In genomic region chr10:80044087-80044486, GRCm38 (mm10) we compare ENCODE assay signal across 13 mouse cellular contexts. TPM values are rescaled to one million over a fixed set of nuclear protein-coding genes. Genes with fewer than 3 reads are reported as not detected.
A peak's percentile ranks its signal among the peaks of the same experiment; 100 is the strongest.
DNase-seq lines count a peak whose midpoint lies in the region; ATAC-seq and TF ChIP-seq lines count a peak whose summit lies in the region.
"Had no signal": no experiment of that assay in that cellular context is flagged by ENCODE, and none has a peak within 500 bp of the region (broad histone marks: within the 10 kb centered on the region; RNA-seq: fewer than 3 reads in every experiment).

No protein-coding gene starts in this region.

- no peaks in the 10 kb centered on the region for H3K36me3 ChIP-seq in hindbrain, embryonic 16.5 days (ENCODE audit: control insufficient read depth, insufficient read depth, low read length)
- no peaks in the 10 kb centered on the region for H3K36me3 ChIP-seq in midbrain, embryonic 14.5 days (ENCODE audit: control insufficient read depth, insufficient read depth, low read length)

- peak overlapping the region; percentile 28; the same call in 1 of the 2 replicates for H3K27ac ChIP-seq in gastrocnemius, adult 2 months
- peak overlapping the region; percentile 51; the same call in 1 of the 2 replicates for H3K27ac ChIP-seq in hindbrain, embryonic 16.5 days (ENCODE audit: low read depth, low read length)
- peak overlapping the region; percentile 74 for H3K27ac ChIP-seq in midbrain, embryonic 14.5 days (replicated peaks; ENCODE audit: low read depth, low read length)

- no peak overlapping the region for H3K4me3 ChIP-seq in gastrocnemius, adult 2 months
- H3K4me3 ChIP-seq in hindbrain, embryonic 16.5 days (ENCODE audit: low read length), result no peak overlapping the region
- no peak overlapping the region for H3K4me3 ChIP-seq in midbrain, embryonic 14.5 days (replicated peaks; ENCODE audit: low read depth, low read length)
- H3K4me3 ChIP-seq: myocyte had no signal

- H3K4me2 ChIP-seq in hindbrain, embryonic 16.5 days (ENCODE audit: low read length), result no peak overlapping the region
- H3K4me2 ChIP-seq in midbrain, embryonic 14.5 days (ENCODE audit: low read length), result no peak overlapping the region

- intact Hi-C loops in gastrocnemius, adult 2 months (cut with DNase I), result no loop called here

- TF ChIP-seq CTCF in gastrocnemius, adult 2 months (IDR thresholded peaks at IDR 0.05), result no peak

- no peak for ATAC-seq in hindbrain, embryonic 16.5 days
- ATAC-seq in midbrain, embryonic 14.5 days (ENCODE audit: low FRiP score, low TSS enrichment), result no peak

- no peak for DNase-seq in gastrocnemius, adult 2 months
- no peak for DNase-seq in gastrocnemius, adult 8-10 months (ENCODE audit: low spot score in 2 of 2)
- peak; percentile 96 for DNase-seq in Muller cell, postnatal 12 days (ENCODE audit: inconsistent ontology term)
- peak; percentile 32 for DNase-seq in midbrain, embryonic 14.5 days
- DNase-seq in lung, postnatal 4 days, result no peak
- DNase-seq in yolk sac, embryonic 10.5 days (ENCODE audit: low spot score), result no peak
- DNase-seq in lung, postnatal 14 days, result no peak
- DNase-seq: cerebellum, adult 11-12 months; gastrocnemius, postnatal 36 days; heart, postnatal 36 days; right cerebral cortex, postnatal 14 days had no signal

- no peak overlapping the region for H3K9ac ChIP-seq in hindbrain, embryonic 16.5 days (ENCODE audit: low read depth, low read length)
- no peak overlapping the region for H3K9ac ChIP-seq in midbrain, embryonic 14.5 days (replicated peaks; ENCODE audit: low read length)

- no peaks in the 10 kb centered on the region; the same call in 1 of the 2 replicates for H3K4me1 ChIP-seq in hindbrain, embryonic 16.5 days (ENCODE audit: control insufficient read depth, insufficient read depth, low read depth, low read length)
- H3K4me1 ChIP-seq in midbrain, embryonic 14.5 days (ENCODE audit: control insufficient read depth, insufficient read depth, low read length), result no peaks in the 10 kb centered on the region

- WGBS in hindbrain, embryonic 16.5 days, result 32% methylated on average over 4 of the region's 4 CpGs
- WGBS in midbrain, embryonic 14.5 days, result 11% methylated on average over 4 of the region's 4 CpGs

- no peaks in the 10 kb centered on the region for H3K27me3 ChIP-seq in hindbrain, embryonic 16.5 days (replicated peaks; ENCODE audit: control insufficient read depth, insufficient read depth, low read length)
- H3K27me3 ChIP-seq in midbrain, embryonic 14.5 days (ENCODE audit: control insufficient read depth, insufficient read depth, low read length), result no peaks in the 10 kb centered on the region

- no peaks in the 10 kb centered on the region for H3K9me3 ChIP-seq in hindbrain, embryonic 16.5 days (ENCODE audit: control insufficient read depth, low read length)
- H3K9me3 ChIP-seq in midbrain, embryonic 14.5 days (ENCODE audit: control insufficient read depth, low read length), result no peaks in the 10 kb centered on the region

RNA-seq across cellular contexts. Expression of gene Gpx4, which starts 2.9 kb away (rescaled TPM):
- total RNA-seq in gastrocnemius, adult 2 months (2021), result 100 to 1,000 TPM; 552 to 603 TPM
- 100 to 1,000 TPM; 510 to 613 (median 541) TPM for total RNA-seq in gastrocnemius, adult 8-10 months (2022)
- polyA plus RNA-seq in hindbrain, embryonic 16.5 days (2015; fragmentation: Nextera tagmentation; extraction: Ambion mirVana), result 601 and 643 TPM in 2 replicates
- 508 and 543 TPM in 2 replicates for polyA plus RNA-seq in midbrain, embryonic 14.5 days (2014; fragmentation: Nextera tagmentation; extraction: Ambion mirVana)

RNA-seq across cellular contexts. Expression of gene Polr2e, which starts 4.5 kb away (rescaled TPM):
- total RNA-seq in gastrocnemius, adult 2 months (2021), result 10 to 100 TPM; 42.0 to 50.9 TPM
- 10 to 100 TPM; 38.3 to 47.6 (median 39.7) TPM for total RNA-seq in gastrocnemius, adult 8-10 months (2022)
- 141 and 143 TPM in 2 replicates for polyA plus RNA-seq in hindbrain, embryonic 16.5 days (2015; fragmentation: Nextera tagmentation; extraction: Ambion mirVana)
- polyA plus RNA-seq in midbrain, embryonic 14.5 days (2014; fragmentation: Nextera tagmentation; extraction: Ambion mirVana), result 157 and 167 TPM in 2 replicates

RNA-seq across cellular contexts. Expression of gene Arhgap45, which starts 27.6 kb away (rescaled TPM):
- total RNA-seq in gastrocnemius, adult 2 months (2021), result 1 to 10 TPM in 1 of 2 experiments, under 1 TPM in 1; 0.97 to 1.4 TPM
- total RNA-seq in gastrocnemius, adult 8-10 months (2022), result 1 to 10 TPM in 2 of 4 experiments, under 1 TPM in 2; 0.48 to 1.3 (median 0.84) TPM
- 1.7 and 2.2 TPM in 2 replicates for polyA plus RNA-seq in hindbrain, embryonic 16.5 days (2015; fragmentation: Nextera tagmentation; extraction: Ambion mirVana)
- polyA plus RNA-seq in midbrain, embryonic 14.5 days (2014; fragmentation: Nextera tagmentation; extraction: Ambion mirVana), result 0.39 and 1.4 TPM in 2 replicates

RNA-seq across cellular contexts. Expression of gene Abca7, which starts 47.8 kb away (rescaled TPM):
- total RNA-seq in gastrocnemius, adult 2 months (2021), result 1 to 10 TPM; 6.7 to 7.2 TPM
- total RNA-seq in gastrocnemius, adult 8-10 months (2022), result 1 to 10 TPM; 7.3 to 8.6 (median 8.1) TPM
- 4.2 and 5.1 TPM in 2 replicates for polyA plus RNA-seq in hindbrain, embryonic 16.5 days (2015; fragmentation: Nextera tagmentation; extraction: Ambion mirVana)
- 3.7 and 4.1 TPM in 2 replicates for polyA plus RNA-seq in midbrain, embryonic 14.5 days (2014; fragmentation: Nextera tagmentation; extraction: Ambion mirVana)

RNA-seq across cellular contexts. Expression of gene Cnn2, which starts 55.7 kb away (rescaled TPM):
- total RNA-seq in gastrocnemius, adult 2 months (2021), result 1 to 10 TPM; 3.9 to 9.7 TPM
- total RNA-seq in gastrocnemius, adult 8-10 months (2022), result 1 to 10 TPM; 2.7 to 5.3 (median 4.3) TPM
- polyA plus RNA-seq in hindbrain, embryonic 16.5 days (2015; fragmentation: Nextera tagmentation; extraction: Ambion mirVana), result 30.5 and 38.9 TPM in 2 replicates
- 10.9 and 35.0 TPM in 2 replicates for polyA plus RNA-seq in midbrain, embryonic 14.5 days (2014; fragmentation: Nextera tagmentation; extraction: Ambion mirVana)

Comparison
In these comparisons a context has a peak if more than half of its experiments do, and no peak if none do; other contexts are left out.
1. DNase-seq: peak in Muller cell, postnatal 12 days (single experiment) and midbrain, embryonic 14.5 days (single experiment); none in gastrocnemius, adult 2 months (single experiment), gastrocnemius, adult 8-10 months (0 of 2), lung, postnatal 4 days (0 of 2), yolk sac, embryonic 10.5 days (single experiment) and lung, postnatal 14 days (single experiment).
2. Peak in every context shown above with its lines, with median percentiles within 50 percentile points of each other: H3K27ac ChIP-seq.